Mouse (Mus musculus) embryo, embryonic 9.5 days (tissue): Measurements from ENCODE around the gene Gm3629.
"Not testable (repeated sequence)": the region's sequence is repeated elsewhere in the genome, so short reads cannot be mapped to it uniquely, and the experiment has no call there.

ENCODE experiments used
- DNase-seq: peaks from one replicate; pipeline ENCODE4 v3.0.0-alpha.2; 2017; ENCODE audit errors: extremely low spot score

Gm3629 gene

DNA sequence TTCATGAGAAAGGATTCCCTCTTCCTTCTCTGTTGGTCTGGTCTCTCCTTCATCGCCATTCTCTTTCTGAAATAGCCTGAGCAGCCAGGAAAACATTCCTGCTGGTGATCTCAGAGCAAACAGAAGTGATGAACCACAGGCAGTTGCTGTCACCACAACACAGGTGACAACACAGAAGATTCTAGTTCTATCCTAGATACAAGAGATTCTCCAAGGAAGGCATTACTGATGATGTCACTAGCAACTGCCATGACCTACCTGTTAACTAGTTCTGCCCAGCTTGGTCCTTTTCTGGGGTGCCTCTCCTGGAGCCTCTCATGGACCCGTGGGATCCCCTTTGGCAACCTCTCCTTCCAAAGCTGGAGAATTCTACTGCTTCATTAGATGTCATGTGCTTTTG, at the start of gene Gm3629:
Gene Gm3629, minus strand, starts transcription at position 101 of the 400 bp plus-strand sequence.
- DNase-seq, result not testable (repeated sequence)

DNA sequence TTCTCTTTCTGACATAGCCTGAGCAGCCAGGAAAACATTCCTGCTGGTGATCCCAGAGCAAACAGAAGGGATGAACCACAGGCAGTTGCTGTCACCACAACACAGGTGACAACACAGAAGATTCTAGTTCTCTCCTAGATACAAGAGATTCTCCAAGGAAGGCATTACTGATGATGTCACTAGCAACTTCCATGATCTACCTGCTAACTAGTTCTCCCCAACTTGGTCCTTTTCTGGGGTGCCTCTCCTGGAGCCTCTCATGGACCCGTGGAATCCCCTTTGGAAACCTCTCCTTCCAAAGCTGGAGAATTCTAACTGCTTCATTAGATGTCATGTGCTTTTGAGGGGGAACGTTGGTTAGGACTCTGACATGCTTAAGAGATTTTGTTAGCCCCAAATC, 31.9 kb upstream of the Gm3629 start, which contains the start of gene Gm3460:
Gene Gm3460, minus strand, starts transcription at position 101 of the 400 bp plus-strand sequence.
- DNase-seq, result not testable (repeated sequence)

DNA sequence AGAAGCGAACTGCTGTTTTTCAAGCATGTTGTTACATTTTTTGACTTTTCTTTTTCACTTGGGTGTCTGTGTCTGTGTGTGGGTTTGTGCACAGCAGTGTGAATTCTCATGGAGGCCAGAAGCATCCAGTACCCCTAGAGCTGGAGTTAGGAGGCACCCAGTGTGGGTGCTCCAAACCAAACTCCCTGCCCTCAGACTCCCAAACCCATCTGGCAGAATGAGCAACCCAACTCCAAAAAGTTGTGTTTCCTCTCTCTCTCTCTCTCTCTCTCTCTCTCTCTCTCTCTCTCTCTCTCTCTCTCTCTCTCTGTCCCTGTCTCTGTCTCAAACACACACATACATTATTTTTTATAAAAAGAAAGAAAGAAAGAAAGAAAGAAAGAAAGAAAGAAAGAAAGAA, 16.0 kb upstream of the Gm3629 start:
- DNase-seq, result not testable (repeated sequence)

DNA sequence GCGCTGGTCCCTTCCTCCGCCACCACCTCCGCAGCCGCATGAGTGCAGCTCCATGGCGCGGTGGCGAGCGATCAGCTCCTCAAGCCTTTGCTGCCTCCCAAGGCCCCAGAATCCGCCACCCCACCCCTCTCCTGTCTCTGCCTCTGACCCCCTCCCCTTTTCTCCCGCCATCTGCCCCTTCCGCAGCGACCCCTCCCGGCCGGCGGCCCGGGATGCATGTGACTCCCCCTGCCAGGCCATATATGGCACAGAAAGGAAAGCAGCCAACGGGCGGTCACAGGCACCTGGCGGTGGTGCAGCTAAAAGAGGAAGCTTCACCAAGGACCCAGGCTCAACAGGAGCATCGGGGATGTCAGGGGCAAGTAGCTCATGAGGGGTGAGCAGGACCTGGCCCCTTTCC, 14.6 kb upstream of the Gm3629 start:
- DNase-seq, result peak; percentile 54

DNA sequence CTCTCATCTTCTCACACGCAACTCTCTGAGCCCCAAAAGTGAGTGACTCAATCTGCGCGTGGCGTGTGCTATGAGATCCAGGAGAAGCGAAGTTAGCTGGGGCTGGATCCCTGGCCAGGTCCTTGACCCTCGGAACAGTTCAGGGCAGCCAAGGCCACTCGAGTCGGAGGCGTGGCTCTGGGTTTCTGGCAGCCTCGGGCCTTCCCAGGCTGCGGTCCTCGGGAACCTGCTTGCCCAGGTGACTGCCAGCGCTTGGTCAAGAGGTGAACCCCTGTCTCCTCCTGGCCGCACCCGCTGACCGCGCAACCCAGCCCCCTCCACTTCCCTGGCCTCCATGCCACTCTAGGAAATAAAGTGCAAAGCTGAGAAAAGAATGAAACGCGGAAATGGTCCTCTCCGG, 14.1 kb upstream of the Gm3629 start:
- DNase-seq, result peak; percentile 6

DNA sequence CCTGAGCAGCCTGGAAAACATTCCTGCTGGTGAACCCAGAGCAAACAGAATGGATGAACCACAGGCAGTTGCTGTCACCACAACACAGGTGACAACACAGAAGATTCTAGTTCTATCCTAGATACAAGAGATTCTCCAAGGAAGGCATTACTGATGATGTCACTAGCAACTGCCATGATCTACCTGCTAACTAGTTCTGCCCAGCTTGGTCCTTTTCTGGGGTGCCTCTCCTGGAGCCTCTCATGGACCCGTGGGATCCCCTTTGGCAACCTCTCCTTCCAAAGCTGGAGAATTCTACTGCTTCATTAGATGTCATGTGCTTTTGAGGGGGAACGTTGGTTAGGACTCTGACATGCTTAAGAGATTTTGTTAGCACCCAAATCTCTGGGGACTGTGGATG, 53.2 kb downstream of the Gm3629 start, which contains the start of gene Gm8356:
Gene Gm8356, minus strand, starts transcription at position 101 of the 400 bp plus-strand sequence.
- not testable (repeated sequence) for DNase-seq
